Comparison of ENCODE assay signal across 25 mouse cellular contexts in genomic region chr10:112110401-112110800, GRCm38 (mm10). TPM values are rescaled to one million over a fixed set of nuclear protein-coding genes. Genes with fewer than 3 reads are reported as not detected.
DNase-seq lines count a peak whose midpoint lies in the region; ATAC-seq and TF ChIP-seq lines count a peak whose summit lies in the region.
"Had no signal": no experiment of that assay in that cellular context is flagged by ENCODE, and none has a peak within 500 bp of the region (broad histone marks: within the 10 kb centered on the region; RNA-seq: fewer than 3 reads in every experiment).

No protein-coding gene starts in this region.

- in situ Hi-C loops in ES-E14 (cut with MboI; ENCODE audit: low sequenced_read_pairs in 2 of 2, unreplicated experiment in 2 of 2) = no loop called here

- no peaks in the 10 kb centered on the region for H3K9me3 ChIP-seq in ES-E14 (ENCODE audit: control insufficient read depth, insufficient read depth, low read depth, low read length)
- H3K9me3 ChIP-seq: embryonic facial prominence, embryonic 13.5 days; embryonic facial prominence, embryonic 15.5 days; forebrain, embryonic 10.5 days; forebrain, embryonic 12.5 days had no signal

- no peak overlapping the region for H3K9ac ChIP-seq in ES-E14 (ENCODE audit: insufficient read depth, low read depth, low read length, poor library complexity, severe bottlenecking)
- H3K9ac ChIP-seq: embryonic facial prominence, embryonic 13.5 days; embryonic facial prominence, embryonic 15.5 days; forebrain, embryonic 12.5 days had no signal

- H3K36me3 ChIP-seq in ES-E14 (ENCODE audit: control insufficient read depth, insufficient read depth, low read length, poor library complexity, severe bottlenecking) = no peaks in the 10 kb centered on the region
- H3K36me3 ChIP-seq: embryonic facial prominence, embryonic 13.5 days; embryonic facial prominence, embryonic 15.5 days; forebrain, embryonic 10.5 days; forebrain, embryonic 12.5 days had no signal

- H3K4me3 ChIP-seq in ES-E14 (ENCODE audit: insufficient read depth in 1 of 2, low read depth in 1 of 2, low read length in 2 of 2, poor library complexity in 1 of 2, severe bottlenecking in 1 of 2) = no peak overlapping the region
- H3K4me3 ChIP-seq: embryonic facial prominence, embryonic 13.5 days; embryonic facial prominence, embryonic 15.5 days; erythroblast, embryonic 14.5 days; forebrain, embryonic 10.5 days; forebrain, embryonic 12.5 days had no signal

- no peak for DNase-seq in ES-E14 (ENCODE audit: low read depth, low spot score)
- DNase-seq in heart, postnatal 10 days = no peak
- no peak for DNase-seq in lung, postnatal 10 days
- no peak for DNase-seq in testis, postnatal 14 days (ENCODE audit: low spot score)
- DNase-seq: adrenal gland, adult 2 months; adrenal gland, postnatal 10 days; adrenal gland, postnatal 25 days; cerebellum, adult 11 months; cerebellum, adult 18-20 months; cerebellum, adult 8-10 months; cerebellum, adult 9-11 months; cerebellum, postnatal 14 days; cerebellum, postnatal 36 days; embryo, embryonic 11 days had no signal

- no peak overlapping the region for H3K27ac ChIP-seq in ES-E14 (ENCODE audit: insufficient read depth, low read depth, low read length, poor library complexity, severe bottlenecking)
- H3K27ac ChIP-seq: embryonic facial prominence, embryonic 13.5 days; embryonic facial prominence, embryonic 15.5 days; forebrain, embryonic 10.5 days; forebrain, embryonic 12.5 days had no signal

- intact Hi-C loops in heart, postnatal 10 days (cut with DNase I) = no loop called here

- H3K4me1 ChIP-seq in ES-E14 (ENCODE audit: control insufficient read depth in 2 of 2, insufficient read depth in 2 of 2, low read length in 2 of 2, poor library complexity in 1 of 2) = no peaks in the 10 kb centered on the region
- H3K4me1 ChIP-seq: embryonic facial prominence, embryonic 13.5 days; embryonic facial prominence, embryonic 15.5 days; forebrain, embryonic 10.5 days; forebrain, embryonic 12.5 days had no signal

- ATAC-seq in megakaryocyte, adult 5-6 weeks (ENCODE audit: poor library complexity, severe bottlenecking) = peak; percentile 67
- ATAC-seq: forebrain, embryonic 14.5 days; forebrain, embryonic 16.5 days had no signal

TF ChIP-seq in ES-E14, 5 proteins besides CTCF, POLR2A, EP300 and RAD21:
- no peak for TF ChIP-seq CHD2 (IDR thresholded peaks at IDR 0.05; ENCODE audit: low read depth, low read length)
- peak; percentile 66; the same call in 1 of the 2 replicates for TF ChIP-seq MAFK (IDR thresholded peaks at IDR 0.05; ENCODE audit: insufficient read depth, low read depth, low read length)
- no peak for TF ChIP-seq ZNF384 (IDR thresholded peaks at IDR 0.05; ENCODE audit: low read depth, low read length)
- no peak for TF ChIP-seq ZC3H11A (IDR thresholded peaks at IDR 0.05; ENCODE audit: borderline replicate concordance, low read depth, low read length)
- no peak for TF ChIP-seq HCFC1 (IDR thresholded peaks at IDR 0.05; ENCODE audit: borderline replicate concordance, insufficient read depth, low read length)

RNA-seq across cellular contexts. Expression of gene Glipr1l2, which starts 27.2 kb away (rescaled TPM):
- not detected in 2 replicates for total RNA-seq in ES-E14 (2012; rRNA removed)
- total RNA-seq in megakaryocyte, adult 5-6 weeks (2015) = not detected in 2 replicates
- not detected in 2 replicates for total RNA-seq in megakaryocyte, adult 5-6 weeks (2017)
- not detected for total RNA-seq in heart, postnatal 10 days (2021)
- total RNA-seq: adrenal gland, adult 2 months; adrenal gland, postnatal 10 days; adrenal gland, postnatal 25 days; adrenal gland, postnatal 4 days; common myeloid progenitor, adult 5-6 weeks; MEL had no signal

RNA-seq across cellular contexts. Expression of gene Glipr1l3, which starts 49.7 kb away (rescaled TPM):
- total RNA-seq in ES-E14 (2012; rRNA removed) = not detected in 2 replicates
- not detected in 2 replicates for total RNA-seq in megakaryocyte, adult 5-6 weeks (2015)
- total RNA-seq in megakaryocyte, adult 5-6 weeks (2017) = not detected in 2 replicates
- total RNA-seq in heart, postnatal 10 days (2021) = not detected
- total RNA-seq: adrenal gland, adult 2 months; adrenal gland, postnatal 10 days; adrenal gland, postnatal 25 days; adrenal gland, postnatal 4 days; common myeloid progenitor, adult 5-6 weeks; MEL had no signal

RNA-seq across cellular contexts. Expression of gene Glipr1l1, which starts 50.4 kb away (rescaled TPM):
- total RNA-seq in ES-E14 (2012; rRNA removed) = not detected in 2 replicates
- total RNA-seq in megakaryocyte, adult 5-6 weeks (2015) = not detected in 2 replicates
- not detected in 2 replicates for total RNA-seq in megakaryocyte, adult 5-6 weeks (2017)
- not detected for total RNA-seq in heart, postnatal 10 days (2021)
- total RNA-seq: adrenal gland, adult 2 months; adrenal gland, postnatal 10 days; adrenal gland, postnatal 25 days; adrenal gland, postnatal 4 days; common myeloid progenitor, adult 5-6 weeks; MEL had no signal

RNA-seq across cellular contexts. Expression of gene Caps2, which starts 53.0 kb away (rescaled TPM):
- total RNA-seq in ES-E14 (2012; rRNA removed) = 1.0 and 2.4 TPM in 2 replicates
- not detected in 2 replicates for total RNA-seq in megakaryocyte, adult 5-6 weeks (2015)
- total RNA-seq in megakaryocyte, adult 5-6 weeks (2017) = not detected in 2 replicates
- not detected for total RNA-seq in heart, postnatal 10 days (2021)
- total RNA-seq: adrenal gland, adult 2 months; adrenal gland, postnatal 10 days; adrenal gland, postnatal 25 days; common myeloid progenitor, adult 5-6 weeks; MEL had no signal
